Mouse (Mus musculus) adrenal gland, adult 8-10 months (tissue): Measurements from ENCODE around the gene Dmac1. TPM values are rescaled to one million over a fixed set of nuclear protein-coding genes. Genes with fewer than 3 reads are reported as not detected.
"Not testable (repeated sequence)": the region's sequence is repeated elsewhere in the genome, so short reads cannot be mapped to it uniquely, and the experiment has no call there.

Experiments used
- DNase-seq: peaks from one replicate; pipeline ENCODE4 v3.0.0; 2022
- total RNA-seq, 4 experiments: library from RNA; stranded (reverse); gene quantifications; 2 replicates each; pipeline ENCODE4 v1.2.4; 2022

Dmac1 gene
- total RNA-seq: 10 to 100 TPM; 40.9 to 59.7 (median 49.2) TPM

GRCm38 (mm10) chr4:75278197-75279175, at the start of gene Dmac1:
Dmac1 (minus strand) TSS chr4:75278305.
- DNase-seq: peak; percentile 89

GRCm38 (mm10) chr4:75315431-75315830, 37.3 kb upstream of the Dmac1 start:
- no peak for DNase-seq

- no peak for DNase-seq
Measured at GRCm38 (mm10) chr4:75315007-75315406, 36.9 kb upstream of the Dmac1 start.

GRCm38 (mm10) chr4:75311918-75312317, 33.8 kb upstream of the Dmac1 start:
- no peak for DNase-seq

- no peak for DNase-seq
Measured at GRCm38 (mm10) chr4:75311305-75311704, 33.2 kb upstream of the Dmac1 start.

GRCm38 (mm10) chr4:75300205-75300972, 22.3 kb upstream of the Dmac1 start:
- DNase-seq: no peak

- no peak for DNase-seq
Measured at GRCm38 (mm10) chr4:75292315-75292714, 14.2 kb upstream of the Dmac1 start.

GRCm38 (mm10) chr4:75291142-75291541, 13.0 kb upstream of the Dmac1 start:
- DNase-seq: no peak

- no peak for DNase-seq
Measured at GRCm38 (mm10) chr4:75277467-75278196, 473 bp downstream of the Dmac1 start.

GRCm38 (mm10) chr4:75275737-75276136, 2.4 kb downstream of the Dmac1 start:
- DNase-seq: no peak

- DNase-seq: no peak
Measured at GRCm38 (mm10) chr4:75267866-75268265, 10.2 kb downstream of the Dmac1 start.

GRCm38 (mm10) chr4:75266773-75267550, 11.1 kb downstream of the Dmac1 start:
- no peak for DNase-seq

- DNase-seq: no peak
Measured at GRCm38 (mm10) chr4:75264219-75264618, 13.9 kb downstream of the Dmac1 start.

- DNase-seq: no peak
Measured at GRCm38 (mm10) chr4:75263556-75264129, 14.5 kb downstream of the Dmac1 start.

- no peak for DNase-seq
Measured at GRCm38 (mm10) chr4:75262423-75262822, 15.7 kb downstream of the Dmac1 start.

- no peak for DNase-seq
Measured at GRCm38 (mm10) chr4:75260156-75260555, 17.9 kb downstream of the Dmac1 start.

- DNase-seq: no peak
Measured at GRCm38 (mm10) chr4:75259447-75259846, 18.7 kb downstream of the Dmac1 start.

GRCm38 (mm10) chr4:75234602-75235001, 43.5 kb downstream of the Dmac1 start:
- DNase-seq: not testable (repeated sequence)
